Mouse (Mus musculus): ENCODE results near the gene Ank2. TPM values are rescaled to one million over a fixed set of nuclear protein-coding genes. Genes with fewer than 3 reads are reported as not detected.

The Ank2 gene
- polyA plus RNA-seq, 1 experiment from 2014 or later: 3.9 TPM

GRCm38 (mm10) chr3:127222086-127222485 lies 277.1 kb downstream of the Ank2 start:
- no peak overlapping the region for H3K9ac ChIP-seq (replicated peaks; ENCODE audit: low read depth)
- H3K27ac ChIP-seq (ENCODE audit: low read length): no peak overlapping the region
- DNase-seq (ENCODE audit: low spot score): no peak
- H3K4me3 ChIP-seq (ENCODE audit: low read depth, low read length): no peak overlapping the region
- TF ChIP-seq EP300 (IDR thresholded peaks at IDR 0.05) (no peak), CTCF (IDR thresholded peaks at IDR 0.05) (no peak)
- H3K9me3 ChIP-seq (ENCODE audit: low read length): no peaks in the 10 kb centered on the region
- no peak overlapping the region for H3K4me2 ChIP-seq (replicated peaks; ENCODE audit: low read depth, low read length)
- H3K4me1 ChIP-seq (ENCODE audit: insufficient read depth, low read depth, low read length): peaks cover 3% of the 10 kb centered on the region
- H3K27me3 ChIP-seq (replicated peaks; ENCODE audit: insufficient read depth, low read length): no peaks in the 10 kb centered on the region
- ATAC-seq: no peak
- H3K36me3 ChIP-seq (ENCODE audit: insufficient read depth, low read length): no peaks in the 10 kb centered on the region
- WGBS: 75% methylated on average over 2 of the region's 2 CpGs

GRCm38 (mm10) chr3:127220859-127221258 lies 278.3 kb downstream of the Ank2 start:
- 91% methylated on average over 9 of the region's 9 CpGs for WGBS

GRCm38 (mm10) chr3:127213534-127213933 lies 285.6 kb downstream of the Ank2 start:
- Histone ChIP-seq H3K9ac (replicated peaks; ENCODE audit: low read depth) (no peak overlapping the region), H3K4me1 (ENCODE audit: insufficient read depth, low read depth, low read length) (no peaks in the 10 kb centered on the region), H3K27ac (ENCODE audit: low read length) (no peak overlapping the region), H3K4me3 (ENCODE audit: low read depth, low read length) (no peak overlapping the region), H3K4me2 (replicated peaks; ENCODE audit: low read depth, low read length) (no peak overlapping the region), H3K27me3 (replicated peaks; ENCODE audit: insufficient read depth, low read length) (no peaks in the 10 kb centered on the region), H3K9me3 (ENCODE audit: low read length) (no peaks in the 10 kb centered on the region), H3K36me3 (ENCODE audit: insufficient read depth, low read length) (no peaks in the 10 kb centered on the region)
- ATAC-seq (no peak), DNase-seq (ENCODE audit: low spot score) (no peak)
- TF ChIP-seq CTCF (IDR thresholded peaks at IDR 0.05) (no peak), EP300 (IDR thresholded peaks at IDR 0.05) (no peak)
- 65% methylated on average over 5 of the region's 5 CpGs for WGBS

More at GRCm38 (mm10) chr3:127220859-127221258, 278.3 kb downstream of the Ank2 start:
- DNase-seq (ENCODE audit: low spot score) (no peak), ATAC-seq (no peak)
- Histone ChIP-seq H3K9ac (replicated peaks; ENCODE audit: low read depth) (no peak overlapping the region), H3K27me3 (replicated peaks; ENCODE audit: insufficient read depth, low read length) (no peaks in the 10 kb centered on the region), H3K36me3 (ENCODE audit: insufficient read depth, low read length) (no peaks in the 10 kb centered on the region), H3K9me3 (ENCODE audit: low read length) (no peaks in the 10 kb centered on the region), H3K4me1 (ENCODE audit: insufficient read depth, low read depth, low read length) (no peaks in the 10 kb centered on the region; the same call in 1 of the 2 replicates), H3K4me2 (replicated peaks; ENCODE audit: low read depth, low read length) (no peak overlapping the region), H3K27ac (ENCODE audit: low read length) (no peak overlapping the region), H3K4me3 (ENCODE audit: low read depth, low read length) (no peak overlapping the region)
- TF ChIP-seq CTCF (IDR thresholded peaks at IDR 0.05) (no peak), EP300 (IDR thresholded peaks at IDR 0.05) (no peak)

GRCm38 (mm10) chr3:127211119-127211518 lies 288.0 kb downstream of the Ank2 start:
- Histone ChIP-seq H3K27ac (ENCODE audit: low read length) (no peak overlapping the region), H3K4me1 (ENCODE audit: insufficient read depth, low read depth, low read length) (no peaks in the 10 kb centered on the region), H3K27me3 (replicated peaks; ENCODE audit: insufficient read depth, low read length) (no peaks in the 10 kb centered on the region), H3K36me3 (ENCODE audit: insufficient read depth, low read length) (no peaks in the 10 kb centered on the region), H3K4me3 (ENCODE audit: low read depth, low read length) (no peak overlapping the region), H3K4me2 (replicated peaks; ENCODE audit: low read depth, low read length) (no peak overlapping the region), H3K9me3 (ENCODE audit: low read length) (no peaks in the 10 kb centered on the region), H3K9ac (replicated peaks; ENCODE audit: low read depth) (no peak overlapping the region)
- TF ChIP-seq EP300 (IDR thresholded peaks at IDR 0.05): no peak
- no peak for TF ChIP-seq CTCF (IDR thresholded peaks at IDR 0.05)
- WGBS: 58% methylated on average over 3 of the region's 3 CpGs
- DNase-seq (ENCODE audit: low spot score): no peak
- ATAC-seq: no peak

GRCm38 (mm10) chr3:127210552-127210951 lies 288.6 kb downstream of the Ank2 start:
- no peak for ATAC-seq
- H3K36me3 ChIP-seq (ENCODE audit: insufficient read depth, low read length): no peaks in the 10 kb centered on the region
- H3K27ac ChIP-seq (ENCODE audit: low read length): no peak overlapping the region
- H3K4me2 ChIP-seq (replicated peaks; ENCODE audit: low read depth, low read length): no peak overlapping the region
- TF ChIP-seq EP300 (IDR thresholded peaks at IDR 0.05) (no peak), CTCF (IDR thresholded peaks at IDR 0.05) (no peak)
- no peak for DNase-seq (ENCODE audit: low spot score)
- WGBS: 37% methylated on average over 4 of the region's 4 CpGs
- H3K4me3 ChIP-seq (ENCODE audit: low read depth, low read length): no peak overlapping the region
- H3K4me1 ChIP-seq (ENCODE audit: insufficient read depth, low read depth, low read length): no peaks in the 10 kb centered on the region
- no peaks in the 10 kb centered on the region for H3K9me3 ChIP-seq (ENCODE audit: low read length)
- H3K27me3 ChIP-seq (replicated peaks; ENCODE audit: insufficient read depth, low read length): no peaks in the 10 kb centered on the region
- H3K9ac ChIP-seq (replicated peaks; ENCODE audit: low read depth): no peak overlapping the region

- Histone ChIP-seq H3K4me1 (ENCODE audit: insufficient read depth, low read depth, low read length) (no peaks in the 10 kb centered on the region), H3K27me3 (replicated peaks; ENCODE audit: insufficient read depth, low read length) (no peaks in the 10 kb centered on the region), H3K9me3 (ENCODE audit: low read length) (no peaks in the 10 kb centered on the region), H3K36me3 (ENCODE audit: insufficient read depth, low read length) (no peaks in the 10 kb centered on the region), H3K9ac (replicated peaks; ENCODE audit: low read depth) (no peak overlapping the region), H3K27ac (ENCODE audit: low read length) (no peak overlapping the region), H3K4me2 (replicated peaks; ENCODE audit: low read depth, low read length) (no peak overlapping the region), H3K4me3 (ENCODE audit: low read depth, low read length) (no peak overlapping the region)
- DNase-seq (ENCODE audit: low spot score): no peak
- TF ChIP-seq CTCF (IDR thresholded peaks at IDR 0.05) (no peak), EP300 (IDR thresholded peaks at IDR 0.05) (no peak)
- WGBS: 88% methylated on average over 5 of the region's 5 CpGs
- no peak for ATAC-seq
Observed at GRCm38 (mm10) chr3:127208871-127209270, 290.3 kb downstream of the Ank2 start.

GRCm38 (mm10) chr3:127205883-127206434 lies 293.2 kb downstream of the Ank2 start:
- Histone ChIP-seq H3K9ac (replicated peaks; ENCODE audit: low read depth) (no peak overlapping the region), H3K27ac (ENCODE audit: low read length) (no peak overlapping the region), H3K4me2 (replicated peaks; ENCODE audit: low read depth, low read length) (no peak overlapping the region), H3K9me3 (ENCODE audit: low read length) (no peaks in the 10 kb centered on the region), H3K4me3 (ENCODE audit: low read depth, low read length) (no peak overlapping the region), H3K27me3 (replicated peaks; ENCODE audit: insufficient read depth, low read length) (no peaks in the 10 kb centered on the region), H3K36me3 (ENCODE audit: insufficient read depth, low read length) (no peaks in the 10 kb centered on the region), H3K4me1 (ENCODE audit: insufficient read depth, low read depth, low read length) (no peaks in the 10 kb centered on the region)
- TF ChIP-seq EP300 (IDR thresholded peaks at IDR 0.05): no peak
- TF ChIP-seq CTCF (IDR thresholded peaks at IDR 0.05): no peak
- DNase-seq (ENCODE audit: low spot score): no peak
- WGBS: 92% methylated on average over 5 of the region's 5 CpGs
- no peak for ATAC-seq

Measured in lung, postnatal 0 days (tissue).